Mouse (Mus musculus): ENCODE measurements around the gene Kif6. TPM values are rescaled to one million over a fixed set of nuclear protein-coding genes. Genes with fewer than 3 reads are reported as not detected.

The Kif6 gene
- polyA plus RNA-seq, 1 experiment from 2014 or later: 0.92 TPM

- Histone ChIP-seq H3K4me2 (no peak overlapping the region), H3K4me3 (ENCODE audit: low read depth, low read length) (no peak overlapping the region), H3K9me3 (ENCODE audit: control insufficient read depth, low read length) (no peaks in the 10 kb centered on the region), H3K9ac (ENCODE audit: low read depth, low read length) (no peak overlapping the region), H3K4me1 (replicated peaks; ENCODE audit: control insufficient read depth, insufficient read depth, low read length) (no peaks in the 10 kb centered on the region), H3K27me3 (replicated peaks; ENCODE audit: control insufficient read depth, insufficient read depth, low read length) (no peaks in the 10 kb centered on the region), H3K27ac (ENCODE audit: low read depth, low read length) (no peak overlapping the region), H3K36me3 (ENCODE audit: control insufficient read depth, insufficient read depth, low read length) (no peaks in the 10 kb centered on the region)
- DNase-seq (ENCODE audit: low spot score): peak; percentile 9
- 94% methylated on average over 1 of the region's 1 CpGs for WGBS
- no peak for ATAC-seq (replicated peaks; ENCODE audit: low FRiP score)
Measured at GRCm38 (mm10) chr17:49792946-49793345, 178.0 kb downstream of the Kif6 start.

GRCm38 (mm10) chr17:49793965-49794364 lies 179.0 kb downstream of the Kif6 start:
- DNase-seq (ENCODE audit: low spot score) (peak; percentile 21), ATAC-seq (replicated peaks; ENCODE audit: low FRiP score) (no peak)
- no peak overlapping the region for H3K27ac ChIP-seq (ENCODE audit: low read depth, low read length)
- H3K4me1 ChIP-seq (replicated peaks; ENCODE audit: control insufficient read depth, insufficient read depth, low read length): no peaks in the 10 kb centered on the region
- no peaks in the 10 kb centered on the region for H3K27me3 ChIP-seq (replicated peaks; ENCODE audit: control insufficient read depth, insufficient read depth, low read length)
- H3K4me2 ChIP-seq: no peak overlapping the region
- H3K9ac ChIP-seq (ENCODE audit: low read depth, low read length): no peak overlapping the region
- H3K36me3 ChIP-seq (ENCODE audit: control insufficient read depth, insufficient read depth, low read length): no peaks in the 10 kb centered on the region
- no peaks in the 10 kb centered on the region for H3K9me3 ChIP-seq (ENCODE audit: control insufficient read depth, low read length)
- 88% methylated on average over 3 of the region's 3 CpGs for WGBS
- no peak overlapping the region for H3K4me3 ChIP-seq (ENCODE audit: low read depth, low read length)

- Histone ChIP-seq H3K9me3 (ENCODE audit: control insufficient read depth, low read length) (no peaks in the 10 kb centered on the region), H3K27ac (ENCODE audit: low read depth, low read length) (no peak overlapping the region), H3K4me1 (replicated peaks; ENCODE audit: control insufficient read depth, insufficient read depth, low read length) (no peaks in the 10 kb centered on the region), H3K9ac (ENCODE audit: low read depth, low read length) (no peak overlapping the region), H3K4me3 (ENCODE audit: low read depth, low read length) (no peak overlapping the region), H3K4me2 (no peak overlapping the region), H3K27me3 (replicated peaks; ENCODE audit: control insufficient read depth, insufficient read depth, low read length) (no peaks in the 10 kb centered on the region), H3K36me3 (ENCODE audit: control insufficient read depth, insufficient read depth, low read length) (no peaks in the 10 kb centered on the region)
- DNase-seq (ENCODE audit: low spot score): peak; percentile 19
- ATAC-seq (replicated peaks; ENCODE audit: low FRiP score): no peak
- WGBS: 85% methylated on average over 3 of the region's 3 CpGs
Measured at GRCm38 (mm10) chr17:49795241-49795640, 180.3 kb downstream of the Kif6 start.

- Histone ChIP-seq H3K4me2 (no peak overlapping the region), H3K9ac (ENCODE audit: low read depth, low read length) (no peak overlapping the region), H3K9me3 (ENCODE audit: control insufficient read depth, low read length) (no peaks in the 10 kb centered on the region), H3K27ac (ENCODE audit: low read depth, low read length) (no peak overlapping the region), H3K4me3 (ENCODE audit: low read depth, low read length) (no peak overlapping the region), H3K27me3 (replicated peaks; ENCODE audit: control insufficient read depth, insufficient read depth, low read length) (no peaks in the 10 kb centered on the region), H3K36me3 (ENCODE audit: control insufficient read depth, insufficient read depth, low read length) (no peaks in the 10 kb centered on the region), H3K4me1 (replicated peaks; ENCODE audit: control insufficient read depth, insufficient read depth, low read length) (no peaks in the 10 kb centered on the region)
- 66% methylated on average over 3 of the region's 3 CpGs for WGBS
- no peak for DNase-seq (ENCODE audit: low spot score)
- no peak for ATAC-seq (replicated peaks; ENCODE audit: low FRiP score)
Measured at GRCm38 (mm10) chr17:49796116-49796515, 181.2 kb downstream of the Kif6 start.

GRCm38 (mm10) chr17:49799168-49799567 lies 184.2 kb downstream of the Kif6 start:
- H3K9ac ChIP-seq (ENCODE audit: low read depth, low read length): no peak overlapping the region
- no peaks in the 10 kb centered on the region for H3K27me3 ChIP-seq (replicated peaks; ENCODE audit: control insufficient read depth, insufficient read depth, low read length)
- no peaks in the 10 kb centered on the region for H3K4me1 ChIP-seq (replicated peaks; ENCODE audit: control insufficient read depth, insufficient read depth, low read length)
- H3K4me3 ChIP-seq (ENCODE audit: low read depth, low read length): no peak overlapping the region
- WGBS: 74% methylated on average over 5 of the region's 5 CpGs
- H3K9me3 ChIP-seq (ENCODE audit: control insufficient read depth, low read length): no peaks in the 10 kb centered on the region
- DNase-seq (ENCODE audit: low spot score) (no peak), ATAC-seq (replicated peaks; ENCODE audit: low FRiP score) (no peak)
- H3K36me3 ChIP-seq (ENCODE audit: control insufficient read depth, insufficient read depth, low read length): no peaks in the 10 kb centered on the region
- no peak overlapping the region for H3K27ac ChIP-seq (ENCODE audit: low read depth, low read length)
- no peak overlapping the region for H3K4me2 ChIP-seq

GRCm38 (mm10) chr17:49800157-49800556 lies 185.2 kb downstream of the Kif6 start:
- DNase-seq (ENCODE audit: low spot score): no peak
- 54% methylated on average over 2 of the region's 2 CpGs for WGBS
- Histone ChIP-seq H3K27ac (ENCODE audit: low read depth, low read length) (no peak overlapping the region), H3K36me3 (ENCODE audit: control insufficient read depth, insufficient read depth, low read length) (no peaks in the 10 kb centered on the region), H3K4me3 (ENCODE audit: low read depth, low read length) (no peak overlapping the region), H3K4me2 (no peak overlapping the region), H3K9ac (ENCODE audit: low read depth, low read length) (no peak overlapping the region), H3K9me3 (ENCODE audit: control insufficient read depth, low read length) (no peaks in the 10 kb centered on the region), H3K4me1 (replicated peaks; ENCODE audit: control insufficient read depth, insufficient read depth, low read length) (no peaks in the 10 kb centered on the region), H3K27me3 (replicated peaks; ENCODE audit: control insufficient read depth, insufficient read depth, low read length) (no peaks in the 10 kb centered on the region)
- no peak for ATAC-seq (replicated peaks; ENCODE audit: low FRiP score)

- DNase-seq (ENCODE audit: low spot score) (no peak), ATAC-seq (replicated peaks; ENCODE audit: low FRiP score) (no peak)
- Histone ChIP-seq H3K27me3 (replicated peaks; ENCODE audit: control insufficient read depth, insufficient read depth, low read length) (no peaks in the 10 kb centered on the region), H3K9me3 (ENCODE audit: control insufficient read depth, low read length) (no peaks in the 10 kb centered on the region), H3K4me2 (no peak overlapping the region), H3K4me3 (ENCODE audit: low read depth, low read length) (no peak overlapping the region), H3K4me1 (replicated peaks; ENCODE audit: control insufficient read depth, insufficient read depth, low read length) (no peaks in the 10 kb centered on the region), H3K27ac (ENCODE audit: low read depth, low read length) (no peak overlapping the region), H3K36me3 (ENCODE audit: control insufficient read depth, insufficient read depth, low read length) (no peaks in the 10 kb centered on the region), H3K9ac (ENCODE audit: low read depth, low read length) (no peak overlapping the region)
- 86% methylated on average over 4 of the region's 4 CpGs for WGBS
Measured at GRCm38 (mm10) chr17:49807461-49807860, 192.5 kb downstream of the Kif6 start.

GRCm38 (mm10) chr17:49808712-49809343 lies 193.9 kb downstream of the Kif6 start:
- ATAC-seq (replicated peaks; ENCODE audit: low FRiP score) (no peak), DNase-seq (ENCODE audit: low spot score) (no peak)
- Histone ChIP-seq H3K27ac (ENCODE audit: low read depth, low read length) (no peak overlapping the region), H3K4me3 (ENCODE audit: low read depth, low read length) (no peak overlapping the region), H3K4me1 (replicated peaks; ENCODE audit: control insufficient read depth, insufficient read depth, low read length) (no peaks in the 10 kb centered on the region), H3K4me2 (no peak overlapping the region), H3K9ac (ENCODE audit: low read depth, low read length) (no peak overlapping the region), H3K36me3 (ENCODE audit: control insufficient read depth, insufficient read depth, low read length) (no peaks in the 10 kb centered on the region), H3K9me3 (ENCODE audit: control insufficient read depth, low read length) (no peaks in the 10 kb centered on the region), H3K27me3 (replicated peaks; ENCODE audit: control insufficient read depth, insufficient read depth, low read length) (no peaks in the 10 kb centered on the region)
- 65% methylated on average over 6 of the region's 6 CpGs for WGBS

GRCm38 (mm10) chr17:49813893-49814640 lies 199.1 kb downstream of the Kif6 start:
- Histone ChIP-seq H3K9me3 (ENCODE audit: control insufficient read depth, low read length) (no peaks in the 10 kb centered on the region), H3K4me3 (ENCODE audit: low read depth, low read length) (no peak overlapping the region), H3K4me2 (no peak overlapping the region), H3K9ac (ENCODE audit: low read depth, low read length) (no peak overlapping the region), H3K27ac (ENCODE audit: low read depth, low read length) (no peak overlapping the region), H3K36me3 (ENCODE audit: control insufficient read depth, insufficient read depth, low read length) (no peaks in the 10 kb centered on the region), H3K4me1 (replicated peaks; ENCODE audit: control insufficient read depth, insufficient read depth, low read length) (no peaks in the 10 kb centered on the region), H3K27me3 (replicated peaks; ENCODE audit: control insufficient read depth, insufficient read depth, low read length) (no peaks in the 10 kb centered on the region)
- WGBS: 84% methylated on average over 5 of the region's 5 CpGs
- no peak for ATAC-seq (replicated peaks; ENCODE audit: low FRiP score)
- DNase-seq (ENCODE audit: low spot score): no peak

Data from liver, embryonic 11.5 days (tissue).